Mouse (Mus musculus) liver, embryonic 14.5 days (tissue): Measurements from ENCODE around the gene Fndc7. TPM values are rescaled to one million over a fixed set of nuclear protein-coding genes. Genes with fewer than 3 reads are reported as not detected.

ENCODE experiments used
- ATAC-seq: fragments of 200-750 bp; cut with Nextera tagmentation; 2 replicates; pipeline ENCODE4 v1.8.0; 2017; ENCODE audit warnings: moderate number of reproducible peaks, mild to moderate bottlenecking, moderate library complexity; ENCODE audit not compliant: insufficient read depth
- DNase-seq, 3 experiments: peaks; one replicate each; pipeline ENCODE4 v3.0.0-alpha.2; 2012 to 2013; ENCODE audit warnings: low read depth in 3 of 3, low spot score in 3 of 3
- H3K27ac ChIP-seq: fragments of 300-500 bp; sonication (generic); 2 replicates; pipeline ENCODE4 v1.5.1; 2014; ENCODE audit warnings: moderate library complexity, mild to moderate bottlenecking, control low read depth, inconsistent platforms
- H3K27me3 ChIP-seq: fragments of 300-500 bp; sonication (generic); 2 replicates; pipeline ENCODE4 v1.6.1; 2014; ENCODE audit warnings: mild to moderate bottlenecking, low read length, moderate library complexity; ENCODE audit not compliant: control insufficient read depth, insufficient read depth
- H3K36me3 ChIP-seq: fragments of 300-500 bp; sonication (generic); replicated peaks from 2 replicates; pipeline ENCODE4 v1.6.1; 2014; ENCODE audit warnings: low read depth; ENCODE audit not compliant: control insufficient read depth, insufficient read depth
- H3K4me1 ChIP-seq, 2 experiments: fragments of 200-500 bp in 1 of 2; fragments of 300-500 bp in 1 of 2; sonication (generic) in 1 of 2; replicated peaks; 2 replicates each; pipeline ENCODE4 v1.6.1; 2012 to 2014; ENCODE audit warnings: antibody characterized with exemption in 1 of 2, inconsistent platforms in 1 of 2, low read length in 1 of 2; ENCODE audit not compliant: control insufficient read depth in 2 of 2, insufficient read depth in 2 of 2
- H3K4me2 ChIP-seq: fragments of 300-500 bp; sonication (generic); 2 replicates; pipeline ENCODE4 v1.6.1; 2014; ENCODE audit warnings: low read depth, mild to moderate bottlenecking, control low read depth, moderate library complexity
- H3K4me3 ChIP-seq, 2 experiments: fragments of 200-500 bp in 1 of 2; fragments of 300-500 bp in 1 of 2; sonication (generic) in 1 of 2; 2 replicates each; pipeline ENCODE4 v1.5.1; 2012 to 2014; ENCODE audit warnings: low read depth in 2 of 2, low read length in 2 of 2, mild to moderate bottlenecking in 2 of 2, control low read depth in 1 of 2, inconsistent platforms in 1 of 2, moderate library complexity in 1 of 2; ENCODE audit not compliant: insufficient read depth in 1 of 2
- H3K9ac ChIP-seq: fragments of 300-500 bp; sonication (generic); replicated peaks from 2 replicates; pipeline ENCODE4 v1.6.1; 2014; ENCODE audit warnings: mild to moderate bottlenecking, control low read depth, moderate library complexity
- H3K9me3 ChIP-seq: fragments of 300-500 bp; sonication (generic); 2 replicates; pipeline ENCODE4 v1.6.1; 2016; ENCODE audit warnings: low read length, mixed read lengths; ENCODE audit not compliant: control insufficient read depth
- CTCF ChIP-seq: IDR thresholded peaks from 2 replicates; pipeline ENCODE4 v1.5.1; 2016; ENCODE audit warnings: antibody characterized with exemption, low read depth, control low read depth
- EP300 ChIP-seq: IDR thresholded peaks from 2 replicates; pipeline ENCODE4 v1.6.1; 2016; ENCODE audit warnings: antibody characterized with exemption, low read depth
- WGBS: fragments of 180-500 bp; shearing (Covaris S2); extraction: QIAGEN DNeasy Blood & Tissue Kit; methylation state at CpG from one replicate; pipeline ENCODE4 v1.1.7; 2014; ENCODE audit not compliant: insufficient replicate concordance; 5-methylcytosine and 5-hydroxymethylcytosine counted together
- polyA plus RNA-seq, 2 experiments: library from polyadenylated mRNA; depleted of rRNA in 1 of 2; stranded (reverse) in 1 of 2; unstranded in 1 of 2; fragments of >200 nt; fragmentation: Nextera tagmentation in 1 of 2; extraction: Ambion mirVana in 1 of 2; gene quantifications; 2 replicates each; pipeline versions ENCODE4 v1.2.1 to v1.2.3; 2012 to 2014

Fndc7 gene
- polyA plus RNA-seq, 2 experiments: not detected

DNA sequence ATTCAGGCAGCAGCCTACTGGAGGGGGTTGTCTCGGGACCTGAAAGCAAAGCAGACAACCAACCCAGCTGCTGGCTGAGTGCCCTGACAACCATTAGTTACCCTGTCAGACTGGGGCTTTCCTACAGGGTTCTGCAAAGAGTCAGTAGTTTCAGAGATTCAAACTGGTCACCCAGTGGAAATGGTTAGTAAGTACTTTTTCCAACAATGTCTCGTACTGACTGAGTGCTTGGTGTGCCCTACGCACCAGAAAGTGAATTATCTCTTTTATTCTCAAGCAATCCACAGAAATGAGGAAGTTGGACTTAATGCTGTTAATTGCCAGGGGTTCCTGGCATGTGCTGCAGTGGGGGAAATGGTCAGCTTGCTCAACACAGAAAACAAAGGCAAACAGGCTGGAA, 39.3 kb downstream of the Fndc7 start:
- no peaks in the 10 kb centered on the region for H3K9me3 ChIP-seq
- ATAC-seq (no peak), DNase-seq (no peak)
- no peak overlapping the region for H3K4me3 ChIP-seq
- TF ChIP-seq EP300 (no peak), CTCF (no peak)
- no peak overlapping the region for H3K4me2 ChIP-seq
- H3K9ac ChIP-seq: no peak overlapping the region
- WGBS: 9% methylated on average over 3 of the region's 3 CpGs
- no peaks in the 10 kb centered on the region for H3K36me3 ChIP-seq
- no peaks in the 10 kb centered on the region for H3K4me1 ChIP-seq
- H3K27ac ChIP-seq: no peak overlapping the region
- no peaks in the 10 kb centered on the region for H3K27me3 ChIP-seq

DNA sequence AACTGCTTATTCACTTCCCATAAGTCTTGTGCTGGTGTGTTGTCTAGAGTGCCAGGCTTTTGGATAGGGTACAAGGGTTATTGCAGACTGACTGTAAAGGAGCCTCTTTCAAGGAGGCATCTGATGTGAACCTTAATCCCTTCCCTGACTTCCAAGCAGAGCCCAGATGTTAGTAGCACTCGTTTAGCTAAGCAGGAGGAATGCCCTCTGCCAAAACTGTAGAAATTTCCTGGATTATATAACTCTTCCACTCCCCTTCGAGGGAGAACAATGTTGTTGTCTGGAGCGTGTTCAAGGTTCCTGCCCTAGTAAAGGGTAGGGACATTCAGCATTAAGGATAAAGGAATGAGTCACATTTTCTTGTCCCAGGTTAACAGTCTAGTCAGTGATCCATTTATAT, 43.2 kb downstream of the Fndc7 start:
- H3K27ac ChIP-seq: no peak overlapping the region
- no peak for DNase-seq
- no peak overlapping the region for H3K9ac ChIP-seq
- H3K36me3 ChIP-seq: no peaks in the 10 kb centered on the region
- no peak for ATAC-seq
- H3K4me3 ChIP-seq: no peak overlapping the region
- TF ChIP-seq EP300 (no peak), CTCF (no peak)
- no peak overlapping the region for H3K4me2 ChIP-seq
- H3K4me1 ChIP-seq: no peaks in the 10 kb centered on the region
- H3K27me3 ChIP-seq: no peaks in the 10 kb centered on the region
- WGBS: 51% methylated on average over 3 of the region's 3 CpGs
- H3K9me3 ChIP-seq: no peaks in the 10 kb centered on the region

DNA sequence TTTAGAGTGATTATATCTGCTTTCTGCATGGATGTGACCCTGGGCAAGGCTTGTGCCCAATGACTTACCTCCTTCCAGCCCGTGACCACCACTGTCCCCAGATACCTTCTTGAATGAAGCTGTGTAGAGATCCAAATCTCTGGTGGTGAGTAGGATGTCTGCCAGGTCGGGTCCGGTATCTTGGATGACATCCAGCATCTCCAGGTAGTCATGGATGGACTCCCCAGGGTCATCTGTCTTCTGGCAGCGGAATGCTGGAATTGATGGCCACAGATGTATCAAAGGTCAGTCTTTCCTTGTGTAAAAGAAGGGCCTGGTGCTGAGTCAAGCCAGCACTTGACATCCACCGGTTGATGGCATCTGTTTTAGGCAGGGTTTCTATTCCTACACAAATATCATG, 45.3 kb downstream of the Fndc7 start:
- ATAC-seq: no peak
- Histone ChIP-seq H3K36me3 (no peaks in the 10 kb centered on the region), H3K4me3 (no peak overlapping the region), H3K4me2 (no peak overlapping the region), H3K9ac (no peak overlapping the region), H3K9me3 (no peaks in the 10 kb centered on the region), H3K4me1 (0 out of 4 replicates have a peak, but pooled peaks cover 0 to 2% of the 10 kb centered on the region in 2 experiments), H3K27me3 (no peaks in the 10 kb centered on the region), H3K27ac (no peak overlapping the region)
- WGBS: 65% methylated on average over 5 of the region's 5 CpGs
- no peak for DNase-seq
- TF ChIP-seq EP300 (no peak), CTCF (no peak)

DNA sequence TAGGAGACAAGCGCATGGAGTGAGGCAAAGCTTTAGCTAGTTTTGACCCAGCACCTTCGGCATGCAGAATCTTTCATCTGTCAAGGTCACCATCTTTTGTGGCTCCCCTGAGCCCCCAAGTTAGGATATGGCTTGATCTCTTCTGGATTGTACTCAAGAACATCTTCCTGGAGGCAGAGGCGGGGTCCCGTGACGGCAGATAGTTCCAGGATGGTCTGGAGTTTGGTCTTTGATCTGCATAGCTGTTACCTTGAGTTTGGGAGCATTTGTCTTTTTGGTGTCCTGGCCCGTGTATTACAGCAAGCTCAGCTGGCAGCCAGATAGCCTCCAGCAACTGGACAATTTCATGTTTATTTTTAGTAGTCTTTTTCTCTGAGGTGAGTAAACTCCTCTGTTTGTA, 45.8 kb downstream of the Fndc7 start:
- no peak overlapping the region for H3K4me3 ChIP-seq
- DNase-seq: no peak

DNA sequence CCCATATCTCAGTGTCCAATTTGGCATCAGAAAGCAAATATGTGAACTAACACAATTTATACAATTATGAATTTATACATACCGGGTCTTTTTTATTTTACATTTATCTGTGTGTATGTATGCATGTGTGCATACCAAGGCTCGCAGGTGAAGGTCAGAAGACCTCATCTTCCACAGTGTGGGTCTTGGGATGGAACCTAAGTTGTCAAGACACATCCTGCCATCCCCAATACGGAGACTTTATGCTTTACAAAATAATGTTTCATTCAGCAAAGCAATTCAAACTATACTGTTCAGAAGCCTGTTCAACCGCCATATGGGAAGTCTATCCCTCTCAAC, 49.1 kb downstream of the Fndc7 start:
- Histone ChIP-seq H3K9me3 (no peaks in the 10 kb centered on the region), H3K4me2 (no peak overlapping the region), H3K4me3 (no peak overlapping the region), H3K36me3 (0 out of 2 replicates have a peak, but pooled peaks cover 2% of the 10 kb centered on the region), H3K27ac (no peak overlapping the region), H3K9ac (no peak overlapping the region), H3K4me1 (peaks cover 13 to 17% of the 10 kb centered on the region in 2 experiments), H3K27me3 (no peaks in the 10 kb centered on the region)
- ATAC-seq (no peak), DNase-seq (no peak)
- WGBS: 36% methylated on average over 4 of the region's 4 CpGs
- TF ChIP-seq EP300 (no peak), CTCF (no peak)

More for the DNA sequence above, 45.8 kb downstream of the Fndc7 start:
- no peaks in the 10 kb centered on the region for H3K9me3 ChIP-seq
- WGBS: 71% methylated on average over 6 of the region's 6 CpGs
- no peak overlapping the region for H3K27ac ChIP-seq
- no peak overlapping the region for H3K9ac ChIP-seq
- peaks cover 1 to 4% of the 10 kb centered on the region in 2 experiments for H3K4me1 ChIP-seq
- TF ChIP-seq EP300 (no peak), CTCF (no peak)
- no peak overlapping the region for H3K4me2 ChIP-seq
- ATAC-seq: no peak
- H3K36me3 ChIP-seq: no peaks in the 10 kb centered on the region
- H3K27me3 ChIP-seq: no peaks in the 10 kb centered on the region
